Mouse (Mus musculus) MEL (cell line): Measurements from ENCODE around the gene Ccdc63.

Experiments used
- CHD2 ChIP-seq: IDR thresholded peaks from 2 replicates; pipeline ENCODE4 v1.6.1; 2011; ENCODE audit warnings: low read length, improper control_type of control experiment
- CTCF ChIP-seq, 3 experiments: IDR thresholded peaks in 2 of 3; conservative IDR thresholded peaks in 1 of 3; 2 replicates each; pipeline ENCODE4 v1.5.1; 2011 to 2012; ENCODE audit warnings: low read length in 3 of 3, low read depth in 2 of 3, mild to moderate bottlenecking in 2 of 3, improper control_type of control experiment in 1 of 3, inconsistent platforms in 1 of 3, mixed read lengths in 1 of 3, moderate library complexity in 1 of 3; ENCODE audit not compliant: control insufficient read depth in 1 of 3, insufficient read depth in 1 of 3, poor library complexity in 1 of 3, severe bottlenecking in 1 of 3
- ELF1 ChIP-seq: IDR thresholded peaks from 2 replicates; pipeline ENCODE4 v1.6.1; 2014; ENCODE audit warnings: low read depth, mild to moderate bottlenecking, inconsistent platforms, low read length, improper control_type of control experiment, moderate library complexity
- EP300 ChIP-seq, 2 experiments: IDR thresholded peaks; 2 replicates each; pipeline ENCODE4 v1.6.1; 2011; ENCODE audit warnings: improper control_type of control experiment in 2 of 2, low read length in 2 of 2, low read depth in 1 of 2, mild to moderate bottlenecking in 1 of 2
- GABPA ChIP-seq: IDR thresholded peaks from 2 replicates; pipeline ENCODE4 v1.6.1; 2012; ENCODE audit warnings: low read depth, mild to moderate bottlenecking, inconsistent platforms, low read length, improper control_type of control experiment, moderate library complexity
- JUND ChIP-seq: IDR thresholded peaks from 2 replicates; pipeline ENCODE4 v1.6.1; 2011; ENCODE audit warnings: low read depth, mild to moderate bottlenecking, improper control_type of control experiment, low read length
- MAFK ChIP-seq: IDR thresholded peaks from 2 replicates; pipeline ENCODE4 v1.6.1; 2011; ENCODE audit warnings: low read depth, mild to moderate bottlenecking, low read length, improper control_type of control experiment, borderline replicate concordance
- MYC ChIP-seq: IDR thresholded peaks from 2 replicates; pipeline ENCODE4 v1.6.1; 2011; ENCODE audit warnings: low read depth, mild to moderate bottlenecking, low read length, improper control_type of control experiment, moderate library complexity
- POLR2A ChIP-seq, 2 experiments: IDR thresholded peaks; 2 replicates each; pipeline ENCODE4 v1.6.1; 2011 to 2012; ENCODE audit warnings: low read length in 2 of 2, mild to moderate bottlenecking in 2 of 2, control low read depth in 1 of 2, improper control_type of control experiment in 1 of 2, low read depth in 1 of 2, moderate library complexity in 1 of 2; ENCODE audit not compliant: control insufficient read depth in 1 of 2, insufficient read depth in 1 of 2, poor library complexity in 1 of 2
- POLR2AphosphoS2 ChIP-seq: IDR thresholded peaks from 2 replicates; pipeline ENCODE4 v1.6.1; 2011; ENCODE audit warnings: low read length, improper control_type of control experiment
- POLR2AphosphoS5 ChIP-seq: IDR thresholded peaks from 2 replicates; pipeline ENCODE4 v1.6.1; 2012; ENCODE audit warnings: low read depth, borderline replicate concordance, mild to moderate bottlenecking, inconsistent platforms, low read length, moderate library complexity, mixed read lengths
- USF1 ChIP-seq: IDR thresholded peaks from 2 replicates; pipeline ENCODE4 v1.6.1; 2014; ENCODE audit warnings: low read depth, mild to moderate bottlenecking, inconsistent platforms, low read length, improper control_type of control experiment, moderate library complexity
- ZNF384 ChIP-seq: IDR thresholded peaks from 2 replicates; pipeline ENCODE4 v1.6.1; 2012; ENCODE audit warnings: low read depth, mild to moderate bottlenecking, inconsistent platforms, low read length, improper control_type of control experiment

GRCm38 (mm10) chr5:122062479-122062878, 78.1 kb downstream of the Ccdc63 start:
- TF ChIP-seq USF1 = no peak
- no peak for TF ChIP-seq ZNF384
- TF ChIP-seq JUND = no peak
- no peak for TF ChIP-seq CTCF (IDR thresholded peaks at IDR 0.05 in 2 of 3, conservative IDR thresholded peaks at IDR 0.05 in 1 of 3; ENCODE audit: control insufficient read depth in 1 of 3, insufficient read depth in 1 of 3, low read depth in 2 of 3, low read length in 3 of 3, poor library complexity in 1 of 3, severe bottlenecking in 1 of 3)
- TF ChIP-seq CHD2 = no peak
- TF ChIP-seq POLR2AphosphoS2 = no peak
- no peak for TF ChIP-seq ELF1
- no peak for TF ChIP-seq POLR2A (IDR thresholded peaks at IDR 0.05; ENCODE audit: control insufficient read depth in 1 of 2, insufficient read depth in 1 of 2, low read depth in 1 of 2, low read length in 2 of 2, poor library complexity in 1 of 2)
- TF ChIP-seq MYC = no peak
- no peak for TF ChIP-seq EP300 (IDR thresholded peaks at IDR 0.05; ENCODE audit: low read depth in 1 of 2, low read length in 2 of 2)
- no peak for TF ChIP-seq MAFK
- TF ChIP-seq POLR2AphosphoS5 = no peak
- TF ChIP-seq GABPA = no peak
